Mouse (Mus musculus) forebrain, embryonic 16.5 days (tissue): ENCODE measurements around the gene Pip4k2a. TPM values are rescaled to one million over a fixed set of nuclear protein-coding genes. Genes with fewer than 3 reads are reported as not detected.

Experiments
- ATAC-seq: fragments of 200-750 bp; cut with Nextera tagmentation; 2 replicates; pipeline ENCODE4 v1.8.0; 2017; ENCODE audit warnings: mild to moderate bottlenecking, moderate library complexity
- H3K27ac ChIP-seq: fragments of 300-500 bp; sonication (generic); 2 replicates; pipeline ENCODE4 v1.5.1; 2014; ENCODE audit warnings: low read length, control low read depth
- H3K27me3 ChIP-seq: fragments of 300-500 bp; sonication (generic); replicated peaks from 2 replicates; pipeline ENCODE4 v1.6.1; 2014; ENCODE audit warnings: low read length; ENCODE audit not compliant: control insufficient read depth, insufficient read depth
- H3K36me3 ChIP-seq: fragments of 300-500 bp; sonication (generic); 2 replicates; pipeline ENCODE4 v1.6.1; 2014; ENCODE audit not compliant: control insufficient read depth, insufficient read depth
- H3K4me1 ChIP-seq: fragments of 300-500 bp; sonication (generic); replicated peaks from 2 replicates; pipeline ENCODE4 v1.6.1; 2014; ENCODE audit warnings: low read length; ENCODE audit not compliant: control insufficient read depth, insufficient read depth
- H3K4me2 ChIP-seq: fragments of 300-500 bp; sonication (generic); 2 replicates; pipeline ENCODE4 v1.6.1; 2014; ENCODE audit warnings: mild to moderate bottlenecking, low read length, control low read depth
- H3K4me3 ChIP-seq: fragments of 300-500 bp; sonication (generic); replicated peaks from 2 replicates; pipeline ENCODE4 v1.5.1; 2014; ENCODE audit warnings: mild to moderate bottlenecking, low read length, control low read depth
- H3K9ac ChIP-seq: fragments of 300-500 bp; sonication (generic); replicated peaks from 2 replicates; pipeline ENCODE4 v1.6.1; 2014; ENCODE audit warnings: low read depth, low read length, control low read depth
- H3K9me3 ChIP-seq: fragments of 300-500 bp; sonication (generic); 2 replicates; pipeline ENCODE4 v1.6.1; 2016; ENCODE audit warnings: low read length; ENCODE audit not compliant: control insufficient read depth
- WGBS: fragments of 180-500 bp; shearing (Covaris S2); extraction: QIAGEN DNeasy Blood & Tissue Kit; methylation state at CpG from one replicate; pipeline ENCODE4 v1.1.7; 2014; 5-methylcytosine and 5-hydroxymethylcytosine counted together
- polyA plus RNA-seq: library from polyadenylated mRNA; unstranded; fragments of >200 nt; fragmentation: Nextera tagmentation; extraction: Ambion mirVana; gene quantifications from 2 replicates; pipeline ENCODE4 v1.2.1, GENCODE M21; 2015

The Pip4k2a gene
- polyA plus RNA-seq, 1 experiment from 2014 or later: 10.9 TPM

DNA sequence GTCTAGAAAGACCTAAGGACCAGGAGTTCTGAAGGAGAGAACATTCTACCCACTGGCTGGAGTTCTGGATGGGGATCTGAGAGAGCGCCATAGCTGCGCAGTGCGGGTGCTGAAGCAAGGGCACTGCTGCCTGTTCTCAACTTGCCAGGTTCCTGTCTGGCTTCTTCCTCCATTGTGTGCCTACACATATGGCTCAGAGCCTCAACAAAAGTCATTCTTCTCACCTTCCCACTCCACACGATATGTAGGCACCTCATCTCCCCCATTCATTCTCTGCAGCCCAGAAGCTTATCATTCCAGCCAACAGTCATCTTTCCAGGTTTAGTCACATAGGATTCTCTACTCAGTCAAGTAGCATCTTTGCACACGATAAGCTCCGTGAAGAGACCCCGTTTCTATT, 123.3 kb downstream of the Pip4k2a start:
- no peak overlapping the region for H3K27ac ChIP-seq
- H3K4me1 ChIP-seq: no peaks in the 10 kb centered on the region
- no peak overlapping the region for H3K4me3 ChIP-seq
- H3K9ac ChIP-seq: no peak overlapping the region
- H3K9me3 ChIP-seq: no peaks in the 10 kb centered on the region
- 89% methylated on average over 7 of the region's 7 CpGs for WGBS
- H3K36me3 ChIP-seq: no peaks in the 10 kb centered on the region
- H3K27me3 ChIP-seq: no peaks in the 10 kb centered on the region
- no peak overlapping the region for H3K4me2 ChIP-seq
- ATAC-seq: no peak

DNA sequence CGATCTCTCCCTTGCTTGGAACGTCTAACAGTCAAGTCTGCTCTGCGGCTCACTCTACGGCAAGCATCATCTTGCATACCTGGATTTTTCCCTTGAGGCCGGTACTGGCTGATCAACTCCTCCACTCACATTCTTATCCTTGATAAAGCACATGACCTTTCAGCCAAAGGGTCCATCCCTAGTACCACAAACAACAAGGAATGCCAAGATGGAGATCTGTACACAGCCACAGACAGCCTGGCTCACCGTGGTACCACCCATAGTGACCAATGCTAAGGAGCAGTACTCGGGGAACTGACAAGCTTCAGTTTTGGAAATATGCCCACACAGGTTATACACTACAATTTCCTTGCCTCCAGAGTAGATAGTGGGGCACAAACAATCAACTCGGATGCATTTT, 123.9 kb downstream of the Pip4k2a start:
- Histone ChIP-seq H3K4me3 (no peak overlapping the region), H3K36me3 (no peaks in the 10 kb centered on the region), H3K9me3 (no peaks in the 10 kb centered on the region), H3K27ac (no peak overlapping the region), H3K9ac (no peak overlapping the region), H3K27me3 (no peaks in the 10 kb centered on the region), H3K4me2 (no peak overlapping the region), H3K4me1 (no peaks in the 10 kb centered on the region)
- no peak for ATAC-seq
- 91% methylated on average over 8 of the region's 8 CpGs for WGBS

DNA sequence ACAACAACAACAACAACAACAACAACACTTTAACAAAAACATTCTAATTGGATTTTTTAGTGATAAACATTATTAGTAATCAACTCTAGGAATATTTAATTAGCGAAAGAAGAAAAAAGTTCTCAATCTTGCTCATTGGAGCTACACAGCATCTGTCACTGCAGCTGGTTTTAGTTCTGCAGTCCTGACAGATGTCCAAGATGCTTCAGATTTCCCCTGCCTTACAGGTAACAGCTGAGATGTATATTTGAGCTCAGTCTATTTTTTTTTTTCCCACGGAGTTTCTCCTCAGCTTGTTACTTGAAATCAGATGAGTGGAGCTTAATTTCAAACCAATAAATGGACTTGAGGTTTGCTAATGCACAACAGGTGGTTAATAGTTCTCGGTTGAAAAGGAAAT, 124.5 kb downstream of the Pip4k2a start:
- Histone ChIP-seq H3K4me2 (no peak overlapping the region), H3K27ac (no peak overlapping the region), H3K36me3 (no peaks in the 10 kb centered on the region), H3K9ac (no peak overlapping the region), H3K27me3 (no peaks in the 10 kb centered on the region), H3K4me3 (no peak overlapping the region), H3K9me3 (no peaks in the 10 kb centered on the region), H3K4me1 (no peaks in the 10 kb centered on the region)
- no peak for ATAC-seq
- WGBS: 70% methylated on average over 3 of the region's 3 CpGs

DNA sequence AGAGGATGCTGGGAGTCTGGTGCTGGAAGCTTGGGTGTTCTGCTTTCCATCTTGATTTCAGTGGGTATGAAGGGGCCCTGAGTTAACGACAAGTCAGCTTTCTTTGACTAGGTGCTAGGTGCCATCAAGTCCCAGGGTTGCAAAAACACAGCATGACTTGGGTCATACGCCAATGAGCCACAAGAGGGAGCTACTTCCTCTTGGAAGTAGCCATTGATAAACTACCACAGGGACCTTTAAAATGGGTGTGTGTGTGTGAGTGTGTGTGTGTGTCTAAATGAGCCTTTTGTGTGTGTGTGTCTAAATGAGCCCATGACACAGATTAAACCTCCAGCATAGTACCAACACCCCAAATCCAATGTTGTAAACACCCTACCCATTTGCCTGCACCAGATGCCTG, 125.1 kb downstream of the Pip4k2a start:
- Histone ChIP-seq H3K4me3 (no peak overlapping the region), H3K27ac (no peak overlapping the region), H3K9me3 (no peaks in the 10 kb centered on the region), H3K27me3 (no peaks in the 10 kb centered on the region), H3K9ac (no peak overlapping the region), H3K4me1 (no peaks in the 10 kb centered on the region), H3K36me3 (no peaks in the 10 kb centered on the region), H3K4me2 (no peak overlapping the region)
- WGBS: 8% methylated on average over 2 of the region's 2 CpGs
- ATAC-seq: peak; percentile 43; the same call in 1 of the 2 replicates

DNA sequence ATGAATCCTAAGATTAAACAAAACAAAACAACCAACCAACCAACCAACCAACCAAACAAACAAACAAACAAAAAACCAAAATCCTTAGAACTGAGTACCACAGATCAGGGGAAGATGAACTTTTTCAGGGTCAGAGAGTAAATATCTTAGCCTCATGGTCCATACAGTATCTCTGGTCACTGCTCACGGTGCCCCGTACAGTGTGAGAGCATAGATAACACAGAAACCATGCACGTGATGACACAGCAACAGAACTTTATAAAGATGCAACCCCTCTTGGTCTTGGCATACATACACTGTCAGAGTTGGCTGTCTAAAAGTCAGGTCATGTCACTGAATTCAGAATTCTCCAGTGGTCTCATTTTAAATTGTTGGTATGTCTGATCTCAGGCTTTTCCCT, 126.8 kb downstream of the Pip4k2a start:
- no peaks in the 10 kb centered on the region for H3K4me1 ChIP-seq
- H3K36me3 ChIP-seq: no peaks in the 10 kb centered on the region
- no peak overlapping the region for H3K4me3 ChIP-seq
- H3K27ac ChIP-seq: no peak overlapping the region
- H3K4me2 ChIP-seq: no peak overlapping the region
- no peak overlapping the region for H3K9ac ChIP-seq
- ATAC-seq: no peak
- H3K9me3 ChIP-seq: no peaks in the 10 kb centered on the region
- WGBS: 98% methylated on average over 3 of the region's 3 CpGs
- H3K27me3 ChIP-seq: no peaks in the 10 kb centered on the region

DNA sequence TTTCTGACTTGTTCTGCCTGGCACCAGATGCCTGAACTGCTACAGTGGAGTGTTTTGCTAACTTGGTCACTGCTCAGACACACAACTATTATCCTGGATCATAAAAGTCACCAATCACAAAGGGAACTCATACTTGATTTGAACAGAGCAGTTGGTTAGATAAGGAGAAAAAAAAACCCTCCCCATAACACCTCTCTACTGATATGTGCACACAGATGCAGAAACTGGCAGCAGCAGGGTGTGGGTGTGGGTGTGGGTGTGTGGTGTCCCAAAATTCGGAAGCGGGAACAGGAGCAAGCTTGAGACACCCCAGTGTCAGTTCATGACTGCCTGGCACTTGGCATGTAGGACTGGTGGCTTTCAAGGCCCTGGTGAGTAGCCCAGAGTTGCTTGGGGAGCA, 130.9 kb downstream of the Pip4k2a start:
- Histone ChIP-seq H3K4me3 (no peak overlapping the region), H3K4me1 (no peaks in the 10 kb centered on the region), H3K27ac (no peak overlapping the region), H3K9ac (no peak overlapping the region), H3K36me3 (no peaks in the 10 kb centered on the region), H3K9me3 (no peaks in the 10 kb centered on the region), H3K4me2 (no peak overlapping the region), H3K27me3 (no peaks in the 10 kb centered on the region)
- ATAC-seq: no peak
- WGBS: 93% methylated on average over 2 of the region's 2 CpGs

DNA sequence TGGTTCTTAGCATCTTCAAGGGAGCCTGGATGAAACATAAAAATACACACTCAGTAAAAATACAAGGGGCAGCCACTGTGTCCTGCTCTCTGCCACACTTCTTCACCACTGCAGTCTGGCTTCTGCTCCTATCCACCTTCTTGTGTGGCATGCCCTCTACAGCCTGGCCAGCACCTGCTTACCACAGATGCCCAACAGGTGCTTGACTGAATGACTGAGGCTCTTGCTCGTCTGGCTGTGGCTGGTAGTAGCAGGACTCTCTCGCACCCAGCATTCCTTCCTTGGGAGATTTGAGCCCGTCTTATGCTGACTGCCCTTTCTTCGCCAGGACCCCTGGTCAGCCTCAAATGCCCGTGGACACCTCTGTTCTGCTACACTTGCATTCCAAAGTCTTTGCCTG, 133.2 kb downstream of the Pip4k2a start:
- Histone ChIP-seq H3K9ac (no peak overlapping the region), H3K4me2 (no peak overlapping the region), H3K9me3 (no peaks in the 10 kb centered on the region), H3K4me3 (no peak overlapping the region), H3K36me3 (no peaks in the 10 kb centered on the region), H3K27me3 (no peaks in the 10 kb centered on the region), H3K4me1 (peaks cover 6% of the 10 kb centered on the region), H3K27ac (no peak overlapping the region)
- whole genome bisulfite sequencing: 93% methylated on average over 5 of the region's 5 CpGs
- ATAC-seq: no peak

DNA sequence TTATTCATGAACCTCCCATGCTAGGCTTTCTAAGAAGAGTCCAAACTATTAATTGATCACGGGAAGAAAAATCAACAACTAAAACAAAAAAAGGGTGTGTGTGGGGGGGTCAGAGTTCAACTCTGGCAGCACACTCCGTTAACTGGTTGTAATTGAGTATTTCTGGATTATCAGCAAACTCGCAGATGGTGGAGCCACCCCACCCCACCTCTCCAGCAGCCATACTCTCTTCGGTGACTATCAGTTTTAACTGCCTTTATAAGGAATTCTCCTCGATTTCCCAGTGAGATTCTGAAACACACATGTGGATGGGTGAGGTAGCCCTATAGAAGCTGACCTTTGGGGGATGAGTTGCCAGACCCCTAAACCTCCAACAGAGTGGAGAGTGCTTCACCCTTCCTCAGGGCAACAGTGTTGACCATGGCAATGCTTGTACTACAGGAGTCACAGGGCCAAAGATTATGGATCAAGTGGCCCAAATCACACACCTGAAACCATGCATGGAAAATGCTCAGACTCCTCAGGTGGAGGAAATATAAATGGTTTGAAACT, 136.2 kb downstream of the Pip4k2a start:
- ATAC-seq: no peak
- 75% methylated on average over 5 of the region's 5 CpGs for WGBS
- no peak overlapping the region for H3K4me3 ChIP-seq

DNA sequence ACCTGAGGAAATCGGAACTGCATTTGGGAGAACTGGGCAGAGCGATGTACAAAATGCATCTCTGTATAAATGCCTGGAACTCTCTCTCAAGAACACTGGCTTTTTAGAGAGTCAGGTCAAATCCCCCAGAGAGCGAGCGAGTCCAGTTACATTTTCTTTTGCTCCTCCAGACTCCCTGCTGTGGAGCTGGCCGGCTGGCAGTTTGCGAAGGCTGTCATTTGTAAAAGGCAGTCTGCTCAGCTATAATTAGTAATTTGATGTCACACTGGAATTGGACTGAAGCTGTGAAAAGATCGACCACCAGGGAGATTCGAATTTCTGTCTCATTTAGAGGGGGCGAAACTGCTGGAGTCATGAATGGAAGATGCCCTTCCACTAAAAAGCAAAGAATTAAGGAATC, 137.2 kb downstream of the Pip4k2a start:
- peak; percentile 31; the same call in 1 of the 2 replicates for ATAC-seq
- no peaks in the 10 kb centered on the region for H3K27me3 ChIP-seq
- no peaks in the 10 kb centered on the region for H3K36me3 ChIP-seq
- no peak overlapping the region; the same call in 1 of the 2 replicates for H3K4me2 ChIP-seq
- 4% methylated on average over 9 of the region's 9 CpGs for WGBS
- H3K9me3 ChIP-seq: no peaks in the 10 kb centered on the region
- no peak overlapping the region for H3K9ac ChIP-seq
- H3K4me1 ChIP-seq: peaks cover 6% of the 10 kb centered on the region
- H3K4me3 ChIP-seq: no peak overlapping the region
- no peak overlapping the region for H3K27ac ChIP-seq

More for the DNA sequence above, 136.2 kb downstream of the Pip4k2a start:
- Histone ChIP-seq H3K4me1 (peaks cover 6% of the 10 kb centered on the region), H3K27ac (no peak overlapping the region), H3K36me3 (no peaks in the 10 kb centered on the region), H3K9me3 (no peaks in the 10 kb centered on the region), H3K9ac (no peak overlapping the region), H3K27me3 (no peaks in the 10 kb centered on the region), H3K4me2 (no peak overlapping the region)

DNA sequence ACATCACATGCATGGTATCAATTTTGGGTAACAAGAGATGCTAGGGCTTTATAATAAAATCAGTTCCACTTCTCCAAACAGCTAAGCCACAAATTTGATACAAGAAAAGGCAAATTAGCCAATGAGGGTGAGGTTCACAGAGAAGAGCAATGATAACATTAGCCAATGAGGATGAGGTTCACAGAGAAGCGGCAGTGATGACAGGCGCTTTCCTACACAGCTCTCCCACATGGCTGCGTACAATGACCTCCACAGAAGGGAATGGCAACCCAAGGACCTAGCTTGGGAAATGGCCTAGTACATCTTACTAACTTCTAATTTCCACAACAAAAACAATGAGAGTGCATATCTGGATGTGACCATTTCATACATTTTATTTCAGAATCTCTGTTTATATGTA, 140.0 kb downstream of the Pip4k2a start:
- no peak for ATAC-seq
- Histone ChIP-seq H3K4me2 (no peak overlapping the region), H3K9me3 (no peaks in the 10 kb centered on the region), H3K27ac (no peak overlapping the region), H3K9ac (no peak overlapping the region), H3K4me3 (no peak overlapping the region), H3K36me3 (no peaks in the 10 kb centered on the region), H3K4me1 (peaks cover 6% of the 10 kb centered on the region), H3K27me3 (no peaks in the 10 kb centered on the region)
- WGBS: 89% methylated on average over 3 of the region's 3 CpGs
